Mouse (Mus musculus): Measurements from ENCODE around the gene Cycs. TPM values are rescaled to one million over a fixed set of nuclear protein-coding genes. Genes with fewer than 3 reads are reported as not detected.

The Cycs gene
- 273 TPM for polyA plus RNA-seq (2014; fragmentation: Illumina TruSeq; extraction: RNeasy Lipid Tissue Mini Kit (QIAGEN cat#74804); ENCODE audit: low read depth, low replicate concordance)

GRCm38 (mm10) chr6:50566141-50566996, at the start of gene Cycs:
Cycs (minus strand) TSS chr6:50566538.

GRCm38 (mm10) chr6:50596301-50597211, 30.2 kb upstream of the Cycs start, which contains the start of gene 4921507P07Rik:
4921507P07Rik (minus strand) TSS chr6:50596632.

Other genes with a start within 250 kb of the Cycs start
- gene Osbpl3, start 110.3 kb downstream of the Cycs start, polyA plus RNA-seq (2014; fragmentation: Illumina TruSeq; extraction: RNeasy Lipid Tissue Mini Kit (QIAGEN cat#74804); ENCODE audit: low read depth, low replicate concordance): 40.1 TPM
- gene 4921507P07Rik, start 30.1 kb upstream of the Cycs start, polyA plus RNA-seq (2014; fragmentation: Illumina TruSeq; extraction: RNeasy Lipid Tissue Mini Kit (QIAGEN cat#74804); ENCODE audit: low read depth, low replicate concordance): 0.47 TPM
- gene Npvf, start 87.9 kb upstream of the Cycs start, polyA plus RNA-seq (2014; fragmentation: Illumina TruSeq; extraction: RNeasy Lipid Tissue Mini Kit (QIAGEN cat#74804); ENCODE audit: low read depth, low replicate concordance): not detected

All from adrenal gland, adult 10 weeks (tissue).